Mouse (Mus musculus) ES-E14 (cell line): Measurements from ENCODE around the gene Ldah. TPM values are rescaled to one million over a fixed set of nuclear protein-coding genes. Genes with fewer than 3 reads are reported as not detected.

Experiments used
- DNase-seq: peaks from one replicate; pipeline ENCODE4 v3.0.0-alpha.2; 2013; ENCODE audit warnings: low read depth, low spot score
- H3K27ac ChIP-seq: 2 replicates; pipeline ENCODE4 v1.5.1; 2012; ENCODE audit warnings: low read depth, mild to moderate bottlenecking, low read length, moderate library complexity, mixed read lengths; ENCODE audit not compliant: poor library complexity, insufficient read depth, severe bottlenecking
- H3K36me3 ChIP-seq: 2 replicates; pipeline ENCODE4 v1.6.1; 2012; ENCODE audit warnings: mild to moderate bottlenecking, low read length, moderate library complexity, mixed read lengths; ENCODE audit not compliant: control insufficient read depth, poor library complexity, insufficient read depth, severe bottlenecking
- H3K4me1 ChIP-seq, 2 experiments: fragments of 150-350 bp in 1 of 2; sonication (generic) in 1 of 2; 2 replicates each; pipeline ENCODE4 v1.6.1; 2012; ENCODE audit warnings: low read length in 2 of 2, mild to moderate bottlenecking in 1 of 2, mixed read lengths in 1 of 2; ENCODE audit not compliant: control insufficient read depth in 2 of 2, insufficient read depth in 2 of 2, poor library complexity in 1 of 2
- H3K4me3 ChIP-seq, 2 experiments: fragments of 150-350 bp in 1 of 2; sonication (generic) in 1 of 2; 2 replicates each; pipeline ENCODE4 v1.5.1; 2012; ENCODE audit warnings: low read length in 2 of 2, low read depth in 1 of 2, mild to moderate bottlenecking in 1 of 2, mixed read lengths in 1 of 2; ENCODE audit not compliant: insufficient read depth in 1 of 2, poor library complexity in 1 of 2, severe bottlenecking in 1 of 2
- H3K9ac ChIP-seq: 2 replicates; pipeline ENCODE4 v1.6.1; 2012; ENCODE audit warnings: low read depth, mild to moderate bottlenecking, low read length, mixed read lengths; ENCODE audit not compliant: poor library complexity, insufficient read depth, severe bottlenecking
- H3K9me3 ChIP-seq: fragments of 150-350 bp; sonication (generic); 2 replicates; pipeline ENCODE4 v1.6.1; 2012; ENCODE audit warnings: low read depth, mild to moderate bottlenecking, low read length; ENCODE audit not compliant: control insufficient read depth, insufficient read depth
- CHD2 ChIP-seq: IDR thresholded peaks from 2 replicates; pipeline ENCODE4 v1.6.1; 2014; ENCODE audit warnings: mild to moderate bottlenecking, low read depth, low read length, inconsistent platforms
- HCFC1 ChIP-seq: IDR thresholded peaks from 2 replicates; pipeline ENCODE4 v1.6.1; 2012; ENCODE audit warnings: low read length, inconsistent platforms, borderline replicate concordance; ENCODE audit not compliant: insufficient read depth
- MAFK ChIP-seq: IDR thresholded peaks from 2 replicates; pipeline ENCODE4 v1.6.1; 2014; ENCODE audit warnings: mild to moderate bottlenecking, low read depth, low read length, inconsistent platforms; ENCODE audit not compliant: insufficient read depth
- ZC3H11A ChIP-seq: IDR thresholded peaks from 2 replicates; pipeline ENCODE4 v1.6.1; 2012; ENCODE audit warnings: low read depth, mild to moderate bottlenecking, inconsistent platforms, low read length, borderline replicate concordance
- ZNF384 ChIP-seq: IDR thresholded peaks from 2 replicates; pipeline ENCODE4 v1.6.1; 2012; ENCODE audit warnings: low read depth, low read length, inconsistent platforms
- in situ Hi-C, 2 experiments: fragments of 600-800 bp; cut with MboI; formaldehyde crosslinking; loops; one replicate each; pipeline ENCODE4 v1.15.1; 2025; ENCODE audit warnings: low sequenced_read_pairs in 2 of 2, inconsistent platforms in 1 of 2; ENCODE audit not compliant: unreplicated experiment in 2 of 2
- total RNA-seq: library from RNA; depleted of rRNA; stranded (reverse); fragments of 300-350 nt; gene quantifications from 2 replicates; pipeline ENCODE4 v1.2.3, GENCODE M21; 2012

Ldah gene
- total RNA-seq, 1 experiment = 27.4 TPM

DNA sequence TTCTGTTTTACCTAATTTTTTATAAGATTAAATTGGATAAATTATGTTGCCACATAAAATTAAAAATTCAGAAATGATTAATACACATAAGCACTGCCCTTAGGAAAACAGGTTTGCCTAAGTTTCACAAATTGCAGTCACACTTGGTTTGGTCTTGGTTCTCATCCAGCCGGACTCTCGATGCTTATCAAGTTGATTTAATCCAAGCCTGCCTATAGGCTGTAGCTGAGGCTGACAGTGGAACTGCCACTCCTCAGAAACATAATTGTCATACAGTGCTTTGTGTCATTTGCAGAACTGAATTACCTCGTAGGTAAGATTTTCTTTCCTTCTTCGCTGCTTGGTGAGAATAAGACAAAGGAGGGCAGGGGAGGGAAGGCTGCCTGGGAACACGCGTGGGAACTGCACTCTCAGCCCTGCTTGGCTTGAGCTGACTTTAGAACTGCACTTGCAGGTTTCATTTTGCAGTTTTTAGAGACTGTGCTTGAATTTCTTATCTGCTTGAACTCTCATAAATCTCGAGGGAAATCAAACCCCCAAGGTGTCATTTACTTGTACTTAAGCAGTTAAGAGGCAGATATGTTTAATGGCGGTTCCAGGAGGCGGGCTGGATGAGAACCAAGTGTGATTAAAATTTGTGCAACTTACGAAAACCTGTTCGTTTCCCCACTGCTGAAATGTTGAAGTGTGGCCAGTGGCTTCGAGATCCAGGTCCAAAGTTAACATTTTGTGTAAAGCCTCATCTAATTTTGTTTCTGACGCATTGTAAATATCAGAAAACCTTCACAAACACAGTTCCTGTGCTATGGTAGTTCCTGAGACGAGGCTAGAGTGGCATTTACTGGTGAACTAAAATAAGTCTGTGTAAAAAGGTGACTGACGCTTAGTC is 8.7 kb downstream of the Ldah start:
- in situ Hi-C loops = no loop called here
- no peak for DNase-seq
- Histone ChIP-seq H3K9me3 (no peaks in the 10 kb centered on the region), H3K27ac (no peak overlapping the region), H3K4me1 (peaks cover 0 to 2% of the 10 kb centered on the region in 2 experiments; a peak in 1 of 4 replicates), H3K36me3 (no peaks in the 10 kb centered on the region; the same call in 1 of the 2 replicates), H3K9ac (no peak overlapping the region), H3K4me3 (no peak overlapping the region)
- TF ChIP-seq ZNF384 (no peak), CHD2 (no peak), HCFC1 (no peak), MAFK (no peak), ZC3H11A (no peak)

DNA sequence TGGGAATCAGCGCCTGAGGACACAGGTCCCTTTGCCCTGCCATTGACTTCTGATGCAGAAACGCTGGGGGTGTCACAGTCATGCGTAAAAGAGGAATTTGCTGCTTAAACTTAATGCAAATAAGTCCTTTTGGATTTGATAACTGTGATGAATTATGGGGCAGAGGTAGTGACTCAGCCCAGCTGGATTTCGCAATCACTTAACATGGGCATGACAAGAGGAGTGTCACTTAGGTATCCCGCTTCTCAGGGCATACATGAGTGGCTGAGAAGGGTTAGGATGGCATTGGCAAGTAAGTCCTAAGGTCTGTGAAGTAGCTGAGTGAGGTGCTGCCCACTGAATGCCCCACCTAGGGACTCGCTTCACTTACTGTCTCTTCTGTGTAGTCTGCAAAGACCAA is 15.1 kb downstream of the Ldah start:
- H3K9me3 ChIP-seq = no peaks in the 10 kb centered on the region
- no peak for TF ChIP-seq ZNF384
- TF ChIP-seq HCFC1 = no peak
- no peak for TF ChIP-seq MAFK
- TF ChIP-seq CHD2 = no peak
- H3K9ac ChIP-seq = no peak overlapping the region
- no peak for DNase-seq
- no peak overlapping the region for H3K4me3 ChIP-seq
- no peak overlapping the region for H3K27ac ChIP-seq
- H3K36me3 ChIP-seq = peaks cover 2% of the 10 kb centered on the region; the same call in 1 of the 2 replicates
- in situ Hi-C loops = no loop called here
- H3K4me1 ChIP-seq = no peaks in the 10 kb centered on the region

DNA sequence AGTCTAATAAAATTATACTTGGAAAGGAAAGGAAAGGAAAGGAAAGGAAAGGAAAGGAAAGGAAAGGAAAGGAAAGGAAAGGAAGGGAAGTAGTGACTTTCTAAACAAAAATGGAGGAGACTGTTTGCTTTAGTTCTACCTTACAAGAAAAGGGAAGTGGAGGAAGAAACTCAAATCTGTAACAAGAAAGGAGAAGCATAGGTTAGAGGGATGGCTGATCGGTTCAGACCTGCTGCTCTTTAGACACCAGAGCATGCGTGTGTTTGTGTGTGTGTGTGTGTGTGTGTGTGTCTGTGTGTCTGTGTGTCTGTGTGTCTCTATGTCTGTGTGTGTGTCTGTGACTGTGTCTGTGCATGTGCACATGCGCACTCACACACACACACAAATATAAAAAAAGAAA is 23.2 kb downstream of the Ldah start:
- no peaks in the 10 kb centered on the region; the same call in 1 of the 2 replicates for H3K36me3 ChIP-seq
- no peak for TF ChIP-seq MAFK
- no peak for TF ChIP-seq CHD2
- no peak for TF ChIP-seq ZC3H11A
- no peak for TF ChIP-seq HCFC1
- TF ChIP-seq ZNF384 = no peak
- H3K9me3 ChIP-seq = no peaks in the 10 kb centered on the region
- no peak overlapping the region for H3K4me3 ChIP-seq
- H3K9ac ChIP-seq = no peak overlapping the region
- DNase-seq = no peak
- in situ Hi-C loops = no loop called here
- no peaks in the 10 kb centered on the region for H3K4me1 ChIP-seq
- no peak overlapping the region for H3K27ac ChIP-seq

DNA sequence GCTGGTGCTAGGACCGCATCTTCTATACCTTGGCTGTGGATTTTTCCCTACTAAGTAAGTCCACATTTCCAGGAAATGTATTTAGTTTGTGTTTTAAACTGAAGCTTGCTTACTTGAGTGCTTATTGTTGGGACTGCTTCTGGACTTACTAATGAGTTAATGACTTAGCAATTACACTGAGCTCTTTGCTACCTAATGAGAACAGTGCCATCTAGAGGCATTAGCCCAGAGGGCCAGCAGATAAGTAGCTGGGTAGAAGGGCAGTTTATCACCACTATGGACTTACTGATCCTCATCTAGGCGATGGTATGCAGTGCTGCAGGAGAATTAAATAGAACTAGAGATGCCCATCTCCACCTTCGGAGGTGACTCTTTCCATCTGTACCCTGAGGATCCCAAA is 24.8 kb downstream of the Ldah start:
- peak; percentile 11 for DNase-seq
- H3K4me3 ChIP-seq = no peak overlapping the region
- TF ChIP-seq HCFC1 = no peak
- TF ChIP-seq CHD2 = no peak
- TF ChIP-seq ZC3H11A = no peak
- TF ChIP-seq MAFK = no peak
- no peak for TF ChIP-seq ZNF384

More for the DNA sequence above, 24.8 kb downstream of the Ldah start:
- Histone ChIP-seq H3K4me1 (no peaks in the 10 kb centered on the region), H3K36me3 (no peaks in the 10 kb centered on the region; the same call in 1 of the 2 replicates), H3K27ac (no peak overlapping the region), H3K9me3 (no peaks in the 10 kb centered on the region), H3K9ac (no peak overlapping the region)
- in situ Hi-C loops = no loop called here
